Mouse (Mus musculus) forebrain, embryonic 10.5 days (tissue): ENCODE data around the gene Spert. TPM values are rescaled to one million over a fixed set of nuclear protein-coding genes. Genes with fewer than 3 reads are reported as not detected.
A peak's percentile ranks its signal among the peaks of the same experiment; 100 is the strongest.

Source experiments
- DNase-seq: peaks from one replicate; pipeline ENCODE4 v3.0.0-alpha.2; 2017; ENCODE audit warnings: low spot score; ENCODE audit errors: extremely low spot score
- H3K27ac ChIP-seq: fragments of 300-500 bp; sonication (generic); 2 replicates; pipeline ENCODE4 v1.5.1; 2016; ENCODE audit warnings: mild to moderate bottlenecking
- H3K27me3 ChIP-seq: fragments of 300-500 bp; sonication (generic); 2 replicates; pipeline ENCODE4 v1.6.1; 2016; ENCODE audit warnings: mild to moderate bottlenecking; ENCODE audit not compliant: poor library complexity, severe bottlenecking
- H3K36me3 ChIP-seq: fragments of 300-500 bp; sonication (generic); replicated peaks from 2 replicates; pipeline ENCODE4 v1.6.1; 2016; ENCODE audit warnings: mild to moderate bottlenecking, moderate library complexity
- H3K4me1 ChIP-seq: fragments of 300-500 bp; sonication (generic); 2 replicates; pipeline ENCODE4 v1.6.1; 2016
- H3K4me3 ChIP-seq: fragments of 300-500 bp; sonication (generic); 2 replicates; pipeline ENCODE4 v1.5.1; 2016; ENCODE audit warnings: mild to moderate bottlenecking, moderate library complexity
- H3K9me3 ChIP-seq: fragments of 300-500 bp; sonication (generic); 2 replicates; pipeline ENCODE4 v1.6.1; 2016; ENCODE audit warnings: mild to moderate bottlenecking, moderate library complexity
- WGBS: fragments of 180-500 bp; shearing (Covaris S2); methylation state at CpG from one replicate; pipeline ENCODE4 v1.1.7; 2016; 5-methylcytosine and 5-hydroxymethylcytosine counted together
- polyA plus RNA-seq: library from polyadenylated mRNA; unstranded; fragments of >200 nt; fragmentation: Nextera tagmentation; extraction: Ambion mirVana; gene quantifications from 2 replicates; pipeline ENCODE4 v1.2.1, GENCODE M21; 2016

Gene Spert
- polyA plus RNA-seq, 1 experiment from 2014 or later: not detected

DNA sequence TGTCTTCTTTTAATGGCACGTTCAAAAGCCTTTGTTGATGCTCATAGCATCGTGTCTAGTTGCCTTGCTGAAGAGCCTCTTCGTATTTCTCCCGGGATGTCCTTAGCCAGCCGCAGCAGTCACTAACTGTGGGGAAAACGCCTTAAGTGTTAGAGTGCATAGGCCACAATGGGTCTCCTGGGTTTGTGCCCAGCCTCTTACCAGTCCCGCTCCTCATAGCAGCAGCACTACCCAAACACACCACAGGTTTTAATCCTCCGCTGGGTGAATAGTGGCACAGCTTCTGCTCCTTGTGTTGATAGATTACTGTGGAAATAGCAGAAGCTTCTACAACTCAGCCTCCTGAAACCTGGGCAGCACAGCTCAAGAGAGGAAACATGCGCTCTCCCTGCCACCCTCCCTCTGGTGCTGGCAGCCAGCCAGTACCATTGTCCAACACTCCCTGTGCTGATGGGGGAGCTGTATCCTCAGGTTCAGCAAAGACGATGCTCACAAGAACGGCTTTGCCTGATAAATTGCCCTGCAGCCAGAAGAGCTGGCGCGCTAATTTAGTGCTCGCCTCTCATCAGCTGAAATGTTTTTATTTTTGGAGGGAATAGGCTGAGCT lies 27.3 kb downstream of the Spert start:
- Histone ChIP-seq H3K4me1 (peaks cover 23% of the 10 kb centered on the region), H3K27ac (peak overlapping the region; percentile 70; the same call in 1 of the 2 replicates), H3K9me3 (no peaks in the 10 kb centered on the region), H3K4me3 (no peak overlapping the region), H3K36me3 (no peaks in the 10 kb centered on the region), H3K27me3 (no peaks in the 10 kb centered on the region)
- DNase-seq: peak; percentile 17
- WGBS: 62% methylated on average over 14 of the region's 14 CpGs

DNA sequence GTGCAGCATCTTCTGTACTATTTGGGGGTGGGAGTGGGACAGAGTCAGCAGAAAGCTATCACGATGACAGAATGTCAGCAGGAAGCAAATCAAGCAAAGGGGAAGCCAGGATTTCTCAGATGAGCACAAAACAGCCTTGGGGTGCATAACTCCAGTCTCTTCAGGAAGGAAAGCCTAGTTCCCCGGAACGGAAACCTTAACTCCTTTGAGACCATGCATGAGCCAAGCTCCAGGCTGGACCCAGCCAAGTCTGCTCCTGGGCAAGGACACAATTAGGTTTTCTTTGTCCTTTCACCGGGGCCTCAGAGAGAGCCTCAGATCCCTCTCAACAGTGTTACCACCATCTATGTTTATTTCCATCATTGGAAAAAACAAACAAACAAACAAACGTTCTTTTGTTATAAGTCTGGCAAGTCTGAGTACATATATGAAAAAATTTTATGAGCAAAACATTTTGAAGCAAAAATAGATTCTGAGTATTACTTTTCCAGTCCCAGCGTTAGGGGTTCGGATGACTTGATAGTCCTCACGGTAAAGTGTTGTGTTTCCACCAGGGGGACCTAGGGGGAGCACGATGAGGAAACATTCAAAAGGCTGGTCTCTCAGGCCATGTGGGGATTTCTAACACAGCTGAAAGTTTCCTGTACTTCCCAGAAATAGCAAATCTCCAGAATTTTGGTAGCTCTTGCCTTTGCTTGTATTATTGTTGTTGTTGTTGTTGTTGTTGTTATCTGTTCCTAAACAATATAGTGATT lies 31.2 kb downstream of the Spert start:
- Histone ChIP-seq H3K4me3 (no peak overlapping the region), H3K27ac (no peak overlapping the region), H3K9me3 (no peaks in the 10 kb centered on the region), H3K4me1 (peaks cover 26% of the 10 kb centered on the region), H3K27me3 (no peaks in the 10 kb centered on the region), H3K36me3 (no peaks in the 10 kb centered on the region)
- 53% methylated on average over 9 of the region's 9 CpGs for WGBS
- no peak for DNase-seq

DNA sequence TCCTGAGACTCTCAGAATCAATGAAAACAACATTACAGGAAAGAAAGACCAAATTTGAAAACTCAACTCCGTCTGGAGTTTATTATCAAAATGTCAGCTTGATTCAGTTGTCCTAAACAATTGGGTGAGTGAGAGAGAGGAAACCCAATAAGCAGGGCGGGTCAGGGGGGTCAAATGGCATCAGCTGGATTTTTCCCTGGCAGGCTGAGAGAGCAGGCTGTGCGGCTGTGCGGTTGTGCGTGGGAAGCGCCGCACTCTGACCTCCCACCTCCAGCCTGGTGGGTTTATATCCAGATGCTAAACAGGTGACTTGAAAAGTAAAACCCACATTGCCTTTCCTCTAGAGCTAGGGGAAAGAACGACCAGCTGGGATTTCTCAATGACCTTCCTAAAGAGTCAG lies 51.2 kb downstream of the Spert start:
- H3K9me3 ChIP-seq: no peaks in the 10 kb centered on the region
- H3K36me3 ChIP-seq: no peaks in the 10 kb centered on the region
- H3K27me3 ChIP-seq: peaks cover 6% of the 10 kb centered on the region
- peak overlapping the region; percentile 53; the same call in 1 of the 2 replicates for H3K27ac ChIP-seq
- peaks cover 41% of the 10 kb centered on the region for H3K4me1 ChIP-seq
- no peak overlapping the region for H3K4me3 ChIP-seq
- 16% methylated on average over 8 of the region's 8 CpGs for WGBS
- peak; percentile 49 for DNase-seq

DNA sequence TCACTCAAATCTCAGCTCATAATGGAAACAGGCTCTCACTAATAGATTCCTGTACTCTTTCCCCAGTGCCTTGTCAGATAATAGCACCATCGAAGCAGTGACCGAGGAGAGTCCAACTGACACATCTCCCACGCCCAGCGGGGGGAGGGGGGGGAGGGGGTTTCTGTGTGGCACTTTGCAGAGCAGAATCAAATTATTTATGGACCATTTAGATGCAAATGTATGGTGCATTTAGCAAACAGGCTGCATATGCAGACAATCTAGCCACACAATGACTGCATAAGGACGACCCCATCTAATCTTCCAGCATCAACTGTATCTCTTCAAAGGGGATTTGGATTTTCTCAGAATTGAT lies 51.9 kb downstream of the Spert start:
- DNase-seq: no peak
- 22% methylated on average over 5 of the region's 5 CpGs for WGBS
- Histone ChIP-seq H3K4me3 (no peak overlapping the region), H3K27ac (peak overlapping the region; percentile 53), H3K9me3 (no peaks in the 10 kb centered on the region), H3K27me3 (peaks cover 6% of the 10 kb centered on the region), H3K4me1 (peaks cover 49% of the 10 kb centered on the region), H3K36me3 (no peaks in the 10 kb centered on the region)

DNA sequence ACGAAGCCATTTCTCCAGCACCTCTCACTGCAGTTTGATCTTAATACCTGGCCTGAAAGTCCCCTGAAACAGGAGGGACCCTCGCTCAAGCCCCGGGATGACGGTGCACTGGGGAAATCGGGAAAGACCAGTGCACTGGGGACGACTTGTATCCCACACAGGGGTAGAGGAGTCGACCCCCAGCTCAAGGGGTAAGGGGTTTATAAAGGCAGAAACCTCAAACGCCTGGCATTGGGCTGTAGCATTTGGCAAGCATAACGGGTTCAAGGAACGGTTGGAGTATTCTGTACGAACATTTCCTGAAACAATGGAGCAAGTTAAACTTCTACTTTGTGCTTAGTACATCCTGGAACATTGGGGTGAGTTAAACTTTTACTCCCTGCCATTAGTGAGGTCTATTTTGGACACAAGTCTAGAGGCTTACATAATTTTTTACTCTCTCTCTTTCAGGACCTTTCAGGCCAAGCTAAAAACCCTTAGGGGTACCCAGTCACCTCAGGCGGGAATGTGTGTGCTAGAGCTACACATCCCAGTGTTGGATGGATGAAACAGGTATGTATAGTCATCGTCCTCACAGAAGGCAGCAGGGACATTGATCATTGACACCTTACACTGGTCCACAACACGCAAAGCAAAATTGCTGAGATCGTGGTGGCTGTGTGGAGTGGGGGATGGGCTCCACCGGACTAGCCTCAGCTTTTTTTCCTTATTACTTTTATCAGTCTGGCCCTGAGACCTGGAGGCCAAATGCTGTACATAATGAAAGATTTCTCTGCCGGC lies 52.5 kb downstream of the Spert start:
- peaks cover 49% of the 10 kb centered on the region for H3K4me1 ChIP-seq
- 74% methylated on average over 17 of the region's 17 CpGs for WGBS
- H3K4me3 ChIP-seq: no peak overlapping the region
- peaks cover 6% of the 10 kb centered on the region for H3K27me3 ChIP-seq
- H3K27ac ChIP-seq: peak overlapping the region; percentile 53
- H3K36me3 ChIP-seq: no peaks in the 10 kb centered on the region
- no peaks in the 10 kb centered on the region for H3K9me3 ChIP-seq
- DNase-seq: no peak

DNA sequence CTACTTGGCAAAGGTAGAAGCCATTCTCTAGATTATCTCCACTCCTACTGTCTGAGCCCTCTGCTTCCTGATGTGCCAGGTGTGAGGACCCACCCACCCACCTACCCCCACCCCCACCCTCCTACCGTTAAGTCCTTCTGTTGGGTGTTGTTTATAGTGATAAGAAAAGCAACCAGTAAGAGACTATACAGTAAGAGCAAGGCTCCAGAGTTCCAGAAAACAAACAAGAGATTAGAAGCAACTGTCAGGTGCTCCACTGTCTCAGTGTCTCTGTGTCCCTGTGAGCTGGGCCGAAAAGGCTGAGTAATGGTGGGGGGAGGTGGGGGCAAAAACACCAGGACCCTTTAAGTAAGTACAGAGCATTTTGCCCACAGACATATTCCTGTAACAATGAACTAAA lies 53.7 kb downstream of the Spert start:
- Histone ChIP-seq H3K36me3 (no peaks in the 10 kb centered on the region), H3K4me3 (no peak overlapping the region), H3K9me3 (no peaks in the 10 kb centered on the region), H3K4me1 (peaks cover 49% of the 10 kb centered on the region), H3K27ac (no peak overlapping the region), H3K27me3 (peaks cover 9% of the 10 kb centered on the region)
- DNase-seq: no peak
- 67% methylated on average over 2 of the region's 2 CpGs for WGBS

Other genes with a start within 250 kb of the Spert start
- 0.48 and 0.63 TPM in 2 replicates for gene Siah3, start 137.1 kb downstream of the Spert start, polyA plus RNA-seq
- gene Erich6b, start 49.1 kb upstream of the Spert start, polyA plus RNA-seq: not detected in 2 replicates
- 17.7 and 18.6 TPM in 2 replicates for gene Cog3, start 161.4 kb upstream of the Spert start, polyA plus RNA-seq
- gene Slc25a30, start 193.9 kb upstream of the Spert start, polyA plus RNA-seq: 6.9 and 7.9 TPM in 2 replicates